ENCODE assay signal across 21 mouse cellular contexts in the genomic region with DNA sequence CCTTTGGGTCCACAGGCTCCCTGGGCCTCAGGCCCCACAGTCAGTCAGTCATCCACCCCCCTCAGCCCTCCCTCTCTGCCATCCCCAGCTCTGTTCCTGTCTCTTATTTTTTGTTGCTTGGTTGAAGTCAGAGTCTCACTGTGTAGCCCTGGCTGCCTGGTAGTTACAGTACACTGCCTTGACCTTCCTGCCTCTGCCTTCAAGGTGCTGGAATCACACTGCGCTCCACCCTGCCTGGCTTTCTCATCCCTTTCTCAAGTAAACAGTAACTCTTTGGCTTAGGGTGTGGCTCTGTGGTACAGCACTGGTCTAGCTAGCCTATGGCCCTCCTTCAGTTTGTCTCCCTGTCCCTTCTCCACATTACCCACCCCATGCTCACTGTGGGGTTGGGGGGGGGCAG. TPM values are rescaled to one million over a fixed set of nuclear protein-coding genes. Genes with fewer than 3 reads are reported as not detected.
DNase-seq lines count a peak whose midpoint lies in the region; ATAC-seq and TF ChIP-seq lines count a peak whose summit lies in the region.
"Had no signal": no experiment of that assay in that cellular context is flagged by ENCODE, and none has a peak within 500 bp of the region (broad histone marks: within the 10 kb centered on the region; RNA-seq: fewer than 3 reads in every experiment).

No protein-coding gene starts in this region.

- no peak overlapping the region for H3K4me3 ChIP-seq in gastrocnemius, adult 2 months
- no peak overlapping the region for H3K4me3 ChIP-seq in ES-Bruce4 (ENCODE audit: low read depth, low read length)
- no peak overlapping the region for H3K4me3 ChIP-seq in embryonic facial prominence, embryonic 12.5 days
- H3K4me3 ChIP-seq: hindbrain, embryonic 12.5 days had no signal

- no peak for ATAC-seq in embryonic facial prominence, embryonic 12.5 days (ENCODE audit: insufficient number of reproducible peaks, insufficient read depth, low FRiP score, low TSS enrichment)
- ATAC-seq: CD4-positive, CD25-positive, alpha-beta regulatory T cell, adult 4 months; inflammation-experienced regulatory T-cells, adult 6 months had no signal

- TF ChIP-seq POLR2A in ES-Bruce4 (IDR thresholded peaks at IDR 0.05; ENCODE audit: insufficient read depth, low read length): no peak

- intact Hi-C loops in gastrocnemius, adult 2 months (cut with DNase I): no loop called here

- no peak for DNase-seq in gastrocnemius, adult 2 months
- no peak for DNase-seq in gastrocnemius, adult 8-10 months (ENCODE audit: low spot score in 2 of 2)
- DNase-seq in kidney, adult 18-20 months: peak; percentile 29
- DNase-seq in kidney, postnatal 10 days: no peak
- DNase-seq in thymus, adult 18-20 months: no peak
- DNase-seq: adrenal gland, adult 2 months; cerebellum, postnatal 10 days; gastrocnemius, postnatal 10 days; lung, embryonic 14.5 days; lung, postnatal 36 days; retina, postnatal 1 day; thymus, postnatal 25 days had no signal

- no peaks in the 10 kb centered on the region for H3K36me3 ChIP-seq in ES-Bruce4 (ENCODE audit: control insufficient read depth, insufficient read depth, low read length, poor library complexity, severe bottlenecking)
- H3K36me3 ChIP-seq in embryonic facial prominence, embryonic 12.5 days: no peaks in the 10 kb centered on the region
- H3K36me3 ChIP-seq: hindbrain, embryonic 12.5 days had no signal

- no peaks in the 10 kb centered on the region for H3K9me3 ChIP-seq in ES-Bruce4 (replicated peaks; ENCODE audit: control insufficient read depth, insufficient read depth, low read length, poor library complexity, severe bottlenecking)
- H3K9me3 ChIP-seq in embryonic facial prominence, embryonic 12.5 days: no peaks in the 10 kb centered on the region
- H3K9me3 ChIP-seq: hindbrain, embryonic 12.5 days had no signal

- WGBS in embryonic facial prominence, embryonic 12.5 days: 100% methylated on average over 1 of the region's 1 CpGs

- H3K4me2 ChIP-seq in embryonic facial prominence, embryonic 12.5 days (replicated peaks): no peak overlapping the region
- H3K4me2 ChIP-seq: hindbrain, embryonic 12.5 days; liver, embryonic 11.5 days; lung, embryonic 14.5 days had no signal

- H3K27me3 ChIP-seq in ES-Bruce4 (ENCODE audit: control insufficient read depth, insufficient read depth, low read length, poor library complexity, severe bottlenecking): no peaks in the 10 kb centered on the region
- H3K27me3 ChIP-seq in embryonic facial prominence, embryonic 12.5 days: no peaks in the 10 kb centered on the region

- TF ChIP-seq CTCF in gastrocnemius, adult 2 months (IDR thresholded peaks at IDR 0.05): no peak
- TF ChIP-seq CTCF in ES-Bruce4 (IDR thresholded peaks at IDR 0.05; ENCODE audit: low read depth, low read length): no peak

- peak overlapping the region; percentile 51 for H3K27ac ChIP-seq in gastrocnemius, adult 2 months
- peak overlapping the region; percentile 91 for H3K27ac ChIP-seq in ES-Bruce4 (ENCODE audit: insufficient read depth, low read length)
- no peak overlapping the region for H3K27ac ChIP-seq in embryonic facial prominence, embryonic 12.5 days
- H3K27ac ChIP-seq: hindbrain, embryonic 12.5 days had no signal

- peak overlapping the region; percentile 7; the same call in 1 of the 2 replicates for H3K9ac ChIP-seq in ES-Bruce4 (ENCODE audit: low read depth, poor library complexity, severe bottlenecking)
- H3K9ac ChIP-seq in embryonic facial prominence, embryonic 12.5 days: peak overlapping the region; percentile 1; the same call in 1 of the 2 replicates
- H3K9ac ChIP-seq: hindbrain, embryonic 12.5 days; lung, embryonic 14.5 days had no signal

- TF ChIP-seq EP300 in ES-Bruce4 (IDR thresholded peaks at IDR 0.05; ENCODE audit: insufficient read depth, low read depth, low read length): peak; percentile 92

- peaks cover 3% of the 10 kb centered on the region for H3K4me1 ChIP-seq in ES-Bruce4 (ENCODE audit: control insufficient read depth, insufficient read depth, low read length)
- H3K4me1 ChIP-seq in embryonic facial prominence, embryonic 12.5 days: peaks cover 8% of the 10 kb centered on the region

RNA-seq across cellular contexts. Expression of gene Tnfsf13, which starts 4.3 kb away (rescaled TPM):
- total RNA-seq in gastrocnemius, adult 2 months (2021): 1 to 10 TPM in 1 of 2 experiments, under 1 TPM in 1; 0.64 to 1.1 TPM
- under 1 TPM in 3 of 4 experiments, not detected in 1; 0.48 to 0.56 (median 0.54) TPM for total RNA-seq in gastrocnemius, adult 8-10 months (2022)
- 1.3 and 2.9 TPM in 2 replicates for polyA plus RNA-seq in ES-Bruce4 (2011; ENCODE audit: insufficient read depth, insufficient read length, low read depth, missing spikeins)
- polyA plus RNA-seq in embryonic facial prominence, embryonic 12.5 days (2016; fragmentation: Nextera tagmentation; extraction: Ambion mirVana): 0.50 TPM in 2 replicates
- polyA plus RNA-seq: CD4-positive, CD25-positive, alpha-beta regulatory T cell, adult 4 months; forebrain, embryonic 11.5 days; inflammation-experienced regulatory T-cells, adult 6 months; limb, embryonic 11.5 days; neural tube, embryonic 11.5 days had no signal

RNA-seq across cellular contexts. Expression of gene Tnfsf12, which starts 5.8 kb away (rescaled TPM):
- total RNA-seq in gastrocnemius, adult 2 months (2021): 10 to 100 TPM in 1 of 2 experiments, 1 to 10 TPM in 1; 6.5 to 10.6 TPM
- 1 to 10 TPM; 6.0 to 9.0 (median 7.1) TPM for total RNA-seq in gastrocnemius, adult 8-10 months (2022)
- polyA plus RNA-seq in ES-Bruce4 (2011; ENCODE audit: insufficient read depth, insufficient read length, low read depth, missing spikeins): 3.4 and 4.1 TPM in 2 replicates
- polyA plus RNA-seq in embryonic facial prominence, embryonic 12.5 days (2016; fragmentation: Nextera tagmentation; extraction: Ambion mirVana): 3.1 and 3.9 TPM in 2 replicates
- polyA plus RNA-seq: inflammation-experienced regulatory T-cells, adult 6 months had no signal

RNA-seq across cellular contexts. Expression of gene Tnfsfm13, which starts 6.0 kb away (rescaled TPM):
- 1 to 10 TPM; 1.2 to 1.9 TPM for total RNA-seq in gastrocnemius, adult 2 months (2021)
- 1 to 10 TPM; 1.3 to 1.7 (median 1.6) TPM for total RNA-seq in gastrocnemius, adult 8-10 months (2022)
- polyA plus RNA-seq in ES-Bruce4 (2011; ENCODE audit: insufficient read depth, insufficient read length, low read depth, missing spikeins): 1.9 and 3.6 TPM in 2 replicates
- polyA plus RNA-seq in embryonic facial prominence, embryonic 12.5 days (2016; fragmentation: Nextera tagmentation; extraction: Ambion mirVana): 2.5 and 3.5 TPM in 2 replicates
- polyA plus RNA-seq: CD4-positive, CD25-positive, alpha-beta regulatory T cell, adult 4 months; inflammation-experienced regulatory T-cells, adult 6 months had no signal

RNA-seq across cellular contexts. Expression of gene Senp3, which starts 8.0 kb away (rescaled TPM):
- 10 to 100 TPM; 25.4 to 28.1 TPM for total RNA-seq in gastrocnemius, adult 2 months (2021)
- total RNA-seq in gastrocnemius, adult 8-10 months (2022): 10 to 100 TPM; 25.7 to 29.4 (median 28.3) TPM
- polyA plus RNA-seq in ES-Bruce4 (2011; ENCODE audit: insufficient read depth, insufficient read length, low read depth, missing spikeins): 198 and 221 TPM in 2 replicates
- 134 and 147 TPM in 2 replicates for polyA plus RNA-seq in embryonic facial prominence, embryonic 12.5 days (2016; fragmentation: Nextera tagmentation; extraction: Ambion mirVana)

RNA-seq across cellular contexts. Expression of gene Eif4a1, which starts 17.7 kb away (rescaled TPM):
- 10 to 100 TPM; 98.0 to 98.5 TPM for total RNA-seq in gastrocnemius, adult 2 months (2021)
- total RNA-seq in gastrocnemius, adult 8-10 months (2022): 100 to 1,000 TPM in 1 of 4 experiments, 10 to 100 TPM in 3; 81.9 to 109 (median 91.5) TPM
- polyA plus RNA-seq in ES-Bruce4 (2011; ENCODE audit: insufficient read depth, insufficient read length, low read depth, missing spikeins): 1,464 and 1,502 TPM in 2 replicates
- polyA plus RNA-seq in embryonic facial prominence, embryonic 12.5 days (2016; fragmentation: Nextera tagmentation; extraction: Ambion mirVana): 561 and 632 TPM in 2 replicates
